Mouse (Mus musculus): ENCODE results near the gene Msantd2.

The Msantd2 gene

DNA sequence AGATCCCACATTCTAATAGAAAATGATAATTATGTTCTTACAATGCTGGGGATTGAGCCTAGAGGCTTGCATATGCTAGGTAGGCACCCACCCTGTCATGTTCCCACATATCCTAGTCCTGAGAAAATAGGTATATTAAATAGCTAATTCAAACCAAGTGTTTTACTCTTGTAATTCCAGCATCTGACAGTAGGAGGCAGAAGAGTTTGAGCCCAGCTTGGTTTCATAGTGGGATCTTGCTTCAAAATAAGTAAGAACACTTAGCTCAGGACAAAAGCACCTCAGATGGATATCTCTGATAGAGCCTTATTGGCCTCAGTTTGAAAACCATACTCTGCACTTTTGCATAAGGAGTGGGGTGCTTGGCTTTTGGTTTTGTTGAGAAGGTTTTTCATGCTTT is 15.2 kb downstream of the Msantd2 start:
- peak; percentile 38 for DNase-seq (ENCODE audit: low read depth, low spot score)

DNA sequence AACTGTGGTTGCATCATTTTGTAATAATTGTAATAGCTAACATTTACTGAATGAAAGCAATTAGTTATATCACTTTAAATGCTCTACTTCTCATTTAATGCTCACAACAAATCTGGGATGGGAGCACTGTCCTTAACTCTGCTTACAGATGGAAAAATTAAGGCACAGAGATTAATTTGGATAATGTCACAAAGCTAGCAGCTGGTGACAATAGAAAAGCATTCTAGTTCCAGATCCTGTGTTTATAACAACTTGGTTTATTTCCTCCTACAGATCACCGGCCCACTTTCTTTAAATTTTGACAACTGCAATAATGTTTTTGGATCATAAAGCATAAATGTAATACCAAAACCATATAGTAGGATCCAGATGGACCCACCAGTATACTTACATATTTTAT is 16.9 kb downstream of the Msantd2 start:
- no peak for DNase-seq (ENCODE audit: low read depth, low spot score)

DNA sequence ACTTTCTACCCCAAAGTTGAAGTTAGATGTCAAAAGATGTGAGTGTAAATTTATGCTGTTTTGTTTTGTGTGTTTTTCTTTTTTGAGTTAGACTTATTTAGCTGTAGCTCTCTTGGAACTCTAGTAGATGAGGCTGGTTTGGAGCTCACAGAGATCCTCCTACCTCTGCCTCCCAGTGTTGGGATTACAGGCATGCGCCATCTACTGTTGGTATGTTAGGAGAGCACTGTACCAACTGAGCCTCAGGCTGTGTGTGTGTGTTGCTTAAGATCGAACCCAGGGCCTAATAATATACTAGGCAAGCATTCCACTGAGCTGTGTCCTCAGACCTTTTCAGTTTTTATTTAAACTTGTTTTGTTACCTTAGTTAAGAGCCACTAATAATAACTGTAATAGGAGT is 23.0 kb downstream of the Msantd2 start:
- DNase-seq (ENCODE audit: low read depth, low spot score), result peak; percentile 23

DNA sequence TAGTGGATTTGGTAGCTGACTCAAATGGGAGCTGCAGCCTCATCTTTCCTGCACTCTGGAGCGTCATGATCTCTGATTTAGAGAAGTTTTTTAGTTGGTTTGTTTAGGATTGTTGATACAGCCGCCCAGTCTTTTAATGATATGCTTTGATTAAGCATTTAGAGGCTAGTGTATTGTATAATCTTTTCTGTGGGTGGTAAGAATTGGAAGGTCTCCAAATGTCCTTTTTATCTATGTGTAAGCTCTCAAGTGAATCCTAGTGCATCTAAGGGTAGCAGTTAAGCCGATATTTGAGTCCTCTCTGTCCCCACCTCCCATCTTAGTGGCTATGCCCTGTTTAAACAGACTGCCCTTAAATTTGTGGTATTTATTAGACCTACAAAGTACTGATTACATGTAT is 25.3 kb downstream of the Msantd2 start:
- DNase-seq (ENCODE audit: low read depth, low spot score), result no peak

DNA sequence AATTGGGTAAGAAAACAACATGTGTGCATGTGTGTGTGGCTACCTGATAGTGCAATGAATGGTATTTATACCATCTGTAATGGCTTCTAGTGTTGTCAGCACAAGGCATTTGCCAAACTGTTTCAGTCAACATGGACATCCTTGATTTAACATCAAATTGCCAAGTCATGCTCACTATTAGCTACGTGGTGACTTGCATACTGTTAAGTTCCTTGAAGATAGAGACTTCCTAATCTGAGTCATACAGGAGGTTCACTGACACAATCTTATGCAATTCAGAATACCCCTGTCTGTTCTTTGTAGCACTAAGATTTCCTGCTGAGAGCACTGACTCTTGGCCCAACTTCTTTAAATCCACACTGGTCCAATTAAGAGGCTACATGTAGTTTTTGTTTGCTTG is 28.3 kb downstream of the Msantd2 start:
- DNase-seq (ENCODE audit: low read depth, low spot score), result no peak

DNA sequence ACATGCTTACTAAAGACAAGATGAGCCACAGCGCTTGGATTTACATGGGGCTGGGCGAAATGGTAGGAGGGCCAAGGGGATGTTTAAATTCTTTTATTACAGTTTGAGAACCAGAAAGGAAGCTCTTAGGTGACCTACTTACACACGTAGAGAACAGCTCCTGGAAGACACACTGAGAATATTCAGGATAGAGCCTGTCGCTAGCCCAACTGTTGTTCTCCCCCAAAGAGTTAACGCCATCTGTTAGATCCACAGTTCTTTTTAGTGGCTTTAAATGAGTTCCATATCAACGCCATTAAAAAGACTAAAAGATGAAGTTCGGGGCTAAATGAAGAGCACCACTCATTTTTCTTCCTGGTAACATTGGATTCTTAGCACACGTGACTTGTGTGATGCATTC is 29.9 kb downstream of the Msantd2 start:
- DNase-seq (ENCODE audit: low read depth, low spot score), result no peak

DNA sequence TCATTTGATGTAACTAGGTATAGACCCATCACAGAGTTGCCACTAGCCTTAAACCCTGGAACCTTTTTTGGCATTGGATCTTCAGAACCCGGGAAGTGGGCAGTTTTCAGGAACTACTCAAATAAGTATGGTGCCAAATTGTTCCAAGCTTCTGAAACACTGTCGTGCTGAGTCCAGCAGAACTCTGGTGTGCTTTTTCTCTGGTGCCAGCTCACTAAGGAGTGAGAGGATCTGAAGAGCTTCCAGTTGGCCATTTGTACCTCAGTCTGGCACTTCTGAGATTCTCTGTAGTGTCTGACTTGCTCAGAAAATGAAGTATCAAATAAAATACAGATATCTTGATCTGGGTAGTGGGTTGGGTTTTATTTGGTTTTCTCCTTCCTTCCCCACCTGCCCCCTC is 30.9 kb downstream of the Msantd2 start:
- DNase-seq (ENCODE audit: low read depth, low spot score), result no peak

DNA sequence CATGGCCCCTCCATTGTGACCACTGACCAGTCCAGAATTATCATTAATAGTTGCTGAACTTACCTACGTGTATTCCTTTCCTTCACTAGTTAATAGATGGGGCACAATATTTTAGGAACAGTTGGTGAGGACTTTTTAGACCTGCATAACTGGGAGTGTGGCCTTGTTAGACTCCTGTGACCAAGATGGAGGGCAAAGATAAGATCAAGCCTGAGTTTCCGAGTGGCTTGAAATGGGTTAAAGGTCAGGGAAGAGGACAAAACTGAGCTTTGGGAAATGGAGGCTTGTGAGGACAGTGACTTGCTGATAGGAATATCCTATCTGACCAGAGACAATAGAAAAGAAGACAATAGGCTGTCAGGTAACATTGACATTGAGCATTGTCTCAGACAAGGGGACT is 36.3 kb downstream of the Msantd2 start:
- no peak for DNase-seq (ENCODE audit: low read depth, low spot score)

DNA sequence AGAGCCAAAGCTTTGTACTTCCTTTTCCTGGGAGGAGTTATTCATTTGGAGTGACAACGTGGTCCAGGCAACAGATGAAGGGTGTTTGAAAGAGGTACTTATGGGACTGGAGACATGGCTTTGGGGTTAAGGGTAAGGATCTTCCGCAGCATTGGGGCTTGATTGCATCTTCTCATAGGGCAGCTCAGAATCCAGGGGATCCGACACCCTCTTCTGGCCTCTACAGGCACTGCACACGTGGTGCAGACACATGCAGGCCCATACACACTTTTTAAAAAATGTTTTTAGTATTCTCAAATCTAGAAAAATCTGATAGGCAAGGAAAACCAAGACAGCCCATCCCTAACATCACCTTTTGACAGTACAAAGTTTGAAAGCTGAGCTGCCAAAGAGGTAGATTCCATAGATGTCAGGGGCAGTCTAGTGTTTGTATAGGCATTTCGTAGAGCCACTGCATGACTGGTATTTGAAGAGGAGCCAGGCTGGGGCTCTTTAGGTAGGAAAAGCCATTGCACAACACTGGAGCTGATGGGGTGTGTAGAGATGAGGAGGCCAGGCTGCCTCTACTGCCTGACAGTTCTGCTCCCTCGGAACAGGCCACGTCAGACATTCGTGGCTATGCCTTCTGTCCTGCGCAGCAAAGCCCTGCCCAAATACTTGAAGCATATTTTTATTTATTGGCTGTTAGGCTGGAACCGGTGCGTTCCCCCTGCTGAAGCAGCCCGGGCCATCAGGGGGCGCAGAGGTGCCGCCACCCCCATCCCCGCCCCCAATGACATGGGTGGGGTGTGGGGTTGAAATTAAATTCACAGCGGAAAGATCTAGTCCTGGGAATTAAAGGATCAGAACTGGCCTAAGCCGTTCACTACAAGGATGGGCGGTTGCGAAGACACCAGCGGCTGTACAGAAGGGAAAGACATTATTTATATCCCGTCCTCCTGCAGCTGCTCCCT is 37.6 kb downstream of the Msantd2 start:
- DNase-seq (ENCODE audit: low read depth, low spot score), result no peak

DNA sequence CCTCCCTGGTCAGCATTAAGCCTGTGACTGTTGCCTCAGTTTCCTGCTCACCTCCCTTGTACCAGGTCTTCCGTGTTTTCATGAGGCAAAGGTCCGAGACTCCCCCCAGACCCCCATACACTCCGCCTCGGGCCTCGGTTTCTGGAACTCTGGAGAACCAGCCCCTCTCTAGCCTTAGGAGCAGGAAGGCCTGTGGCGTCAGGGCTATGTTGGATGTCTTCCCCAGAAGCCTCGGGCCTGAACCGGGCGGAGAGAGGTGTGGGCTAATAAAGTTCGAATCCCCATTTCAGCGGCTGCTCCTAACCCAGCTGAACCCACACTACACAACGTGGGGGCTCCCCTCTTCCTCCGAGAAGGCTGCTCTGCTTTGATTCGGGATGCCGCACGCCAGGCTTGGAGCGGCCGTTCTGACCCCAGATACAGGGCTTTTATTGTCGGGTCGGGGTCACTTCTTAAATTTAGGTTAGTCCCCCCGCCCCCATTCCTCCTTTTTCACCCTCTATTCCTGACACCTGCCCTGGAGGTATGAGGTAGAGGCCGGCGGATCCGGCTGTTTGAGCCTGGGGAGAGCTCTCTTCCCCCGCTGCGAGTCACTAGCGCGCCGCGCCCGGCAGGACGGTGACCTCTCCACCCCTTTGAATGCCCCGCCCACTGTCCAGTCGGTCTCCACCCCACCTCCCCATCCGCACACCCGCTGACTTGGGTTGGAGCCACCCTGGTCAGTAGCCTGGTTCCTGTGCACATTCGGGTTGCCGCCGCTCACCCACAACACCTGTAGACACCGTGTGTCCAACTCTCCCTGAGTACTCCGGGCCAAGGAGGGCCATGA is 38.5 kb downstream of the Msantd2 start, which contains the start of gene Esam:
TSS of gene Esam (plus strand) at position 683 of the 829 bp plus-strand sequence.
- no peak for DNase-seq (ENCODE audit: low read depth, low spot score)

DNA sequence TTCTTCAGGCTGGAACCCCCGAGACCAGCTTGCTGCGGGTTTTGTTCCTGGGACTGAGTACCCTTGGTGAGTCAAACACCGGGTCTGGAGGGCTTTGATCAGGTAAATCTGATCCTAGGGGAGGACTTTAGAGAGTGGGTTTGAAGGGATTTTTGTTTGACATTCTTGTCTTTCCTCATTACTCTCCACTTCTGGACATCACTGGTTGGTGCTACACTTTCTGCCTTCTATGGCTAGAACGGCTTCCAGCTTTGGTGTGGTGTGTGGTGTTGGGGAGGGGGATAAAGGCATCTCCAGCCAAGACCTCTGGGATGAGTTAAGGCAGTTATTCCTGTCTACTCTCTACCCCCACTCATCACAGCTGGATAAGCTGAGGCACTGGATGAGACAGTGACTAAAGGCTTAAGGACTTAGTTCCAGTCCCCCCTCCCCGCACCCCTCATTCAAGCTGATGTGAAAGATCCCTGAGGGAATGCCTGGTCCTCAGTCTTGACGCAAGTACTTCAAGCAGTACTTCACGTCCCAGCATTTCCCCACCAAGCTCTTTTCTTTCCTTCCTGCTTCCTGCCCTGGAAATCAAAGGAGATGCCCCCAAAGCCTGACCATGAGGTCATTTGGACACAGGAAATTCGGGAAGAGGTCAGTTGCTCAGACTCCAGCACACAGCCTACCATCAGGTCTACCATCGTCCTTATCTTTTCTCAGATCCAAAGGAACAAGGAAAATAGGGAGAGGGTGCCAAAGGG is 39.3 kb downstream of the Msantd2 start:
- DNase-seq (ENCODE audit: low read depth, low spot score), result no peak

DNA sequence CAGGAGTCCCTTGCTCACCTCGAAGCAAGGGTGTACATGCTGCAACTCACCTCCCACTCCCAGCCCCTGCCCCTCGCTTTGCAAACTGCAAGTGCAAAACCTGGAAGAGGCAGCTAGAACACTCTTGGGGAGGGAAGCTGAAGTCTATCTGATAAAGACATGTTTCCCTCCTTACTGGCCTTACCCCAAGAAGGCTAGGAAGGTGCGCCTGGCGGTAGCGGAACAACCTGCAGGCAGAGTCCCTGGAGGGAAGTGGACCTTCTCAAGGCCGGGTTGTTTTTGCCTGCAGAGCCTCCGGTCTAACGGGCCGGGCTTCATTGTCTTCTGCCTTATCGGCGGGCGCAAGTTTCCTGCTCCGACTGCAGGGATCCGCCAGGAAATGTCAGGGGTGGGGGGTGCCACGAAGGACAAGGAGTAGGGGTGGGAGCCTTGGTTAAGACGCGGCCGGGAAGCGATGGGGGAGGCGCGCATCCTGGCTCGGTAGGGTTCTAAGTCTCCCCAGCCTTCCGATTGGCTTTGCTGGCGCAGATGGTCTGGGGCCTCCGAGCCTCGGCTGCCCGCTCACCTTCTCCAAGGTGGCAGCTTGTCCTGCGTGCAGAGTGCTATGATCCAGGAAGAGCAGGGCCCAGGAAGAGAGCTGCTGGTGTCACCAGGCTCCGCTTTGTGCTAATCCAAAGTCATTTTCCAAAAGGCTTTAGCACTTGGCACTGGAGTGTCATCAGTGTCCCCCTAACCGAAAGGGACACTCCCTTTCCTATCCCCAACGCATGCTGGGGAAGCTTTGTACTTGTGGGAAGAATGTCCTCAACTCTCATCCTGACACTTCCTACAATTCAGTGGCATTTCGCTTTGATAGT is 41.1 kb downstream of the Msantd2 start:
- DNase-seq (ENCODE audit: low read depth, low spot score), result peak; percentile 39

DNA sequence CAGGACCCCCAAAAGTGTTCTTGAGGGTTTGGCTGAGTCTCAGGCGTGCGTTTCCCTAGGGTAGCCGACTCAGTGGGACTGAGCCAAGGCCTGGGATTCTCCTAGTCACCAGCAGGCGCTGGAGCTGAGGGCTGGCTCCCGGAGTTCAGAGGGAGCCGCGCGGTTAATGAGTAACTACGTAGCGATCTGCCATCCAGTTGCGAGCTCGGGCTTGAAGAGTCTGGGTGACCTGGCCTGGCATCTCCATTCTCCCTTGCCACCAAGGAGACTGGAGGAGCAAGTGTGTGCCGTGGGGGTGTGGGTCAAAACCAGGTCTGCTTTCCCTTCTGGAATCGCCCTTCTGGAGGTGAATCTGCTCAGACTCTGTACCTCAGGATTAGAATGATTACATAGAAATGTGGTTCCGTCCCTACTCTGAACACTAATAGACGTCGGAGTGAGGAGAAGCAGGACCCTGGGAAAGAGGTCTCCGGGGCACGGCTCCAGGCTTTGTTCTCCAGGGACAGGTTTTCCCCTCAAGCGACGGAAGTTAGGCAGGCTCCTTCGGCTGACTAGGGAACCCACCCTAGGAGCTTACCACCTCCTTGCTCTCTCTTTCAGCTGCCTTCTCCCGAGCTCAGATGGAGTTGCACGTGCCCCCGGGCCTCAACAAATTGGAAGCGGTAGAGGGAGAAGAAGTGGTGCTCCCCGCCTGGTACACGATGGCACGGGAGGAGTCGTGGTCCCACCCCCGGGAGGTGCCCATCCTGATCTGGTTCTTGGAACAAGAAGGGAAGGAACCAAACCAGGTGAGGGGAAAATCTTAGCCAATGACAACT is 42.0 kb downstream of the Msantd2 start:
- DNase-seq (ENCODE audit: low read depth, low spot score), result no peak

DNA sequence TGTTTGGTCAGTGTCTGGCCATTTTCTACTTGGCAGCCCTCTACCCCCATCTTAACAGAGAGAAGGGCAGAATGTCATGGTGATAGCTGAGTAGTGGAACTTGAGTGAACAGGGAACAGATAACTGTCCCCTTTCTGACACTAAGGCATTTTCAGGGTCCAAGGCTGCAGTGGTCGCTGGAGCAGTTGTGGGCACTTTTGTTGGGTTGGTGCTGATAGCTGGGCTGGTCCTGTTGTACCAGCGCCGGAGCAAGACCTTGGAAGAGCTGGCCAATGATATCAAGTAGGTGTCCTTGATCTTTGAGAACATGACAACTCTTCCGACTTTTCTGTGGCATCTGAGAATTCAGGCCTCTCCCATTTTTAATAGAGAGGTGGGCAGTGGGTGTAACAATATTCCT is 47.7 kb downstream of the Msantd2 start:
- DNase-seq (ENCODE audit: low read depth, low spot score), result no peak

DNA sequence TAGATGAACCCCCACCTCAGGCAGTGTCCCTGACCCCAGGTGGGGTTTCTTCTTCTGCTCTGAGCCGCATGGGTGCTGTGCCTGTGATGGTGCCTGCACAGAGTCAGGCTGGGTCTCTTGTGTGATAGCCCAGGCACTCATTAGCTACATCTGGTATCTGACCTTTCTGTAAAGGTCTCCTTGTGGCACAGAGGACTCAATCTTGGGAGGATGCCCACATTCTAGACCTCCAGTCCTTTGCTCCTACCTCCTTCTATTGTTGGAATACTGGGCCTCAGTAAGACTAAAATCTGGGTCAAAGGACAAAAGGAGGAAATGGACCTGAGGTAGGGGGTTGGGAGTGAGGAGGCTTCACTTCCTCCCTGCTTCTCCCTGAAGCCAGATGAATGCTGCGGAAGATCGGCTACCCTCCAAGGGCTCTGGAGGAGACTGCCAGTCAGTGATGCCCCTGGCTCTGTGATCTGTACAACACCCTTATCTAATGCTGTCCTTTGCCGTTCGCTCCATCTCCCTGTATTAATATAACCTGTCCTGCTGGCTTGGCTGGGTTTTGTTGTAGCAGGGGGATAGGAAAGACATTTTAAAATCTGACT is 48.6 kb downstream of the Msantd2 start:
- no peak for DNase-seq (ENCODE audit: low read depth, low spot score)

DNA sequence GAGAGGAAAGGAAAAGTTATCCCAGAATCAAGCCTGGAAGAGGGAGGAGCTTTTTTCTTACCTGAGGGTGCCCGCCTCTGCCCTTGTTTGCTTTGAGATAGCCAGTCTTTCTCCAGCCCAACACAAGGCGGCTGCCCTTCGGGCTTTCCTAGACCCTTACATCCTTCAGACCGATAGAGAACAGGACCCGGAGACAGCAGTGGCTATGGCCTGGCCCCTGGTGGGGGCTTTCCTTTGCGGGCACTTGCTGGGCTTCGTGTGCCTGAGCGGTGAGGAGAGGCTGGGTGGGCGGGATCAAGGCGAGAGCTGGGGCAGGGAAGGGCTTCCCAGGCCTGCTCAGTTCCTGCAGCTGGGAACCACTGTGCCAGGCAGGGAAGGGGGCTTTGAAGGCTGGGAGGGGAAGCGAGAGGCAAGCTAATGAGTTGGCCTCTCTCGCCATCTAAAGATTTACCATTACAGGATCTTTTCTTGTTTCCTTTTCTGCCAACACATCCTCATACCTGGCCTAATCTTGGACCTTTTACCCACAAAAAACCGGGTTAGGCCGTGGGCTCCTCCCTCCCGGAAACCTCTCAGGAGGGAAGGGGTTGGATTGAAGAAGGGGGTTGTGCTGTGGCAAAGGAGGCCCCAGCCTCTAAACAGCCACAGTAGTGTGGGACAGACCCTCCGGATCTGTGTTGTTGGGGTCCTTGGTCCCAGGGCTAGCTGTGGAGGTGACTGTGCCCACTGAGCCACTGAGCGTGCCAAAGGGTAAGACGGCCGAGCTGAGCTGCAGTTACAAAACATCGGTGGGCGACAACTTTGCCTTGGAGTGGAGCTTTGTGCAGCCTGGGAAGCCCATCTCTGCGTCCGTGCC is 50.3 kb downstream of the Msantd2 start, which contains the start of gene Vsig2:
TSS of gene Vsig2 (plus strand) at position 86 of the 856 bp plus-strand sequence.
- DNase-seq (ENCODE audit: low read depth, low spot score), result no peak

DNA sequence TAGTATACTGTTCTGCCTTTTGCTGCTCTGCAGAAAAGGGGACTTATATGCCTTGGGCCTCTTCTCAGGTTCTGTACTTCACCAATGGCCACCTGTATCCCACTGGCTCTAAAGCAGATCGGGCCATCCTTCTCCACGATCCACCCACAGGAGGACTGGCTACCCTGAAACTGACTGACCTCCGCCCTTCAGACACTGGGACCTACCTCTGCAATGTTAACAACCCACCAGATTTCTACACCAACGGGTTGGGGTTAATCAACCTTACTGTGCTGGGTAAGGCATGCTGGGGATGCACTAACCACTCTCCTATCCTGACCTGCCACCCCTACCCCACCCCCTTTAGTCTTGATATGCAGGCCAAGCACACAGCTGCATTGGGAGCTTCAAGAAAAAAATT is 51.1 kb downstream of the Msantd2 start:
- no peak for DNase-seq (ENCODE audit: low read depth, low spot score)

DNA sequence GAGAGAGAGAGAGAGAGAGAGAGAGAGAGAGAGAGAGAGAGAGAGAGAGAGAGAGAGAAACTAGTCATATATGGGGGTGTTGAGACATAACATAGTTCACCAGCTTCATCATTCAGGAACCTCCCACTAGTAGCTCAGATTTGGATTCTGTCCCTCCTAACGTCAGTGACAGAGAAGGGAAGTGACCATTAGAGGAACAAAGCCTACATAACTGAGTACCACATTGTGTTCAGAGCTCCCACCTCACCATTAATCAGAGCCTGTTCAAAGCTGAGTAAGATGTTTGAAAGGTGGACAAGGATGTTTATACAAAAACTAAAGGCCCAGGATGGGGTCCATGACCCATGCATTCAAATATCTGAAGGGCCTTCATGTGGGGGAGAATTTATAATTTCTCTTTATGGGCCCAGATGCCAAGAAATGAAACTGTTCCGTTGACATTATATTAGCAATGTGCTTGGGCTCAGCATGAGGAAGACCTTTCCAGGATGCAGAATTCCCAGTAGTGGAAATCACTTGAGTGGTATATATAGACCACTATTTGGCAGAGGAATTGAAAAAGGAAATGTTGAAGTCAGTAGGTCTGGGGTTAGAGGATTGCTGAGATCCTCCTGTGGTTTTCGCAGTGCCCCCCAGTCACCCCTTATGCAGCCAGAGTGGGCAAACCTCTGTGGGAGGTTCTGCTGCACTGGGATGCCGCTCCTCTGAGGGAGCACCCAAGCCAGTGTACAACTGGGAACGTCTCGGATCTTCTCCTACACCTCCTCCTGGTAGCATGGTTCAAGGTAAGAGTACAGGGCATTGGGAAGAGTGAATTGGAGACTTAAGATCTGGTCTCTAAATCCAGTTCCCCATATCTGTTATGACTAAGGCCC is 51.8 kb downstream of the Msantd2 start:
- DNase-seq (ENCODE audit: low read depth, low spot score), result no peak
